16 mouse cellular contexts compared by ENCODE assay signal in genomic region chr11:121298493-121298892, GRCm38 (mm10).
"Had no signal": no experiment of that assay in that cellular context is flagged by ENCODE, and none has a peak within 500 bp of the region (broad histone marks: within the 10 kb centered on the region; RNA-seq: fewer than 3 reads in every experiment).

No protein-coding gene starts in this region.

- H3K27me3 ChIP-seq: neural tube, embryonic 12.5 days; neural tube, embryonic 13.5 days; neural tube, embryonic 15.5 days; stomach, embryonic 15.5 days had no signal

- H3K27ac ChIP-seq: neural tube, embryonic 12.5 days; neural tube, embryonic 13.5 days; neural tube, embryonic 15.5 days; stomach, embryonic 15.5 days had no signal

- H3K4me1 ChIP-seq: neural tube, embryonic 12.5 days; neural tube, embryonic 13.5 days; neural tube, embryonic 15.5 days; stomach, embryonic 15.5 days had no signal

- H3K9ac ChIP-seq: neural tube, embryonic 12.5 days; neural tube, embryonic 13.5 days; neural tube, embryonic 15.5 days; stomach, embryonic 15.5 days had no signal

- H3K9me3 ChIP-seq: neural tube, embryonic 12.5 days; neural tube, embryonic 13.5 days; neural tube, embryonic 15.5 days; stomach, embryonic 15.5 days had no signal

- H3K4me3 ChIP-seq: neural tube, embryonic 12.5 days; neural tube, embryonic 13.5 days; neural tube, embryonic 15.5 days; stomach, embryonic 15.5 days had no signal

- DNase-seq: retina, postnatal 1 day; right cerebral cortex, adult 18-20 months; right cerebral cortex, postnatal 14 days; right cerebral cortex, postnatal 25 days; right cerebral cortex, postnatal 4 days; spleen, adult 18-20 months; thymus, adult 18-20 months; thymus, adult 2 months; thymus, postnatal 14 days; thymus, postnatal 25 days; thymus, postnatal 36 days; thymus, postnatal 4 days had no signal

- H3K4me2 ChIP-seq: neural tube, embryonic 12.5 days; neural tube, embryonic 13.5 days; neural tube, embryonic 15.5 days; stomach, embryonic 15.5 days had no signal
